Mouse (Mus musculus): Measurements from ENCODE around the gene Myo9b. TPM values are rescaled to one million over a fixed set of nuclear protein-coding genes. Genes with fewer than 3 reads are reported as not detected.

Myo9b gene
- polyA plus RNA-seq, 1 experiment from 2014 or later, result 24.0 TPM

DNA sequence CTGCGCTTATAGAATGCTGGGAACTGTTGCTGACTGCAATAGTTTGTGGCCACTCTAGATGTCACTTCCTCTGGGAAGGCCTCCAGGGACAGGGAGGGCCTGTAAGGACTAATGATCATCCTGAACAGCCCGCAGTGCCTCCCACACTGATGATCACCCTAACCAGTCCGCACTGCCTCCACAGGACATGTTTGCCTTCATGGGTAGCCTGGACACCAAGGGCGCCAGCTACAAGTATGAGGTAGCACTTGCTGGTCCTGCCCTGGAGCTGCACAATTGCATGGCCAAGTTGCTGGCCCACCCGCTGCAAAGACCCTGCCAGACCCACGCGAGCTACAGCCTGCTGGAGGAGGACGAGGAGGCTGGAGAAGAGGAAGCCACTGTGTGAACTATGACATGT is 131.5 kb downstream of the Myo9b start:
- no peak overlapping the region for H3K9ac ChIP-seq
- no peak overlapping the region for H3K4me3 ChIP-seq (replicated peaks)
- H3K4me2 ChIP-seq (replicated peaks), result no peak overlapping the region
- ATAC-seq (ENCODE audit: insufficient number of reproducible peaks, low FRiP score, low TSS enrichment, low read depth), result no peak
- 91% methylated on average over 8 of the region's 8 CpGs for WGBS
- H3K9me3 ChIP-seq (replicated peaks), result no peaks in the 10 kb centered on the region
- peaks cover 36% of the 10 kb centered on the region for H3K36me3 ChIP-seq
- H3K27ac ChIP-seq (replicated peaks), result no peak overlapping the region
- H3K4me1 ChIP-seq, result peaks cover 24% of the 10 kb centered on the region
- no peaks in the 10 kb centered on the region for H3K27me3 ChIP-seq

DNA sequence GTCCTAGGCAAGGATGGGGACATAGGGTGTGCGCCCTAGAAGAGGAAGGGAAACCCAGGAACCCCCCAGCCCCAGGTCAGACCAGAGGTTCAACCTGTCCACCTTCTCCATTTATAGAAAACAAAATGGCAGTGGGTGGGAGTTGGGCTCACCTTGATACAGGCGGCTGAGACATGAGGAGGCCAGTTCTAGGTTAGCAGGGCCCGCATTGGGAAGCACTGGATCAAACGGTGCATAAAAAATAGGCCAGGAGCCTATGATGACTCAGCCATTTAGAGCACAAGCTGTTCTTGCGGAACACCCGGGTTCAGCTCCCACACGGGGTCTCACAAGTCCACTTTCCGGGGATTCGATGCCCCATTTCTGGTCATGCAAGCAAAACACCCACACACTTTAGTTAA is 132.4 kb downstream of the Myo9b start:
- WGBS, result 81% methylated on average over 9 of the region's 9 CpGs
- peaks cover 24% of the 10 kb centered on the region for H3K4me1 ChIP-seq
- H3K9ac ChIP-seq, result no peak overlapping the region
- H3K4me3 ChIP-seq (replicated peaks), result peak overlapping the region; percentile 55; the same call in 1 of the 2 replicates
- H3K4me2 ChIP-seq (replicated peaks), result peak overlapping the region; percentile 95; the same call in 1 of the 2 replicates
- no peaks in the 10 kb centered on the region for H3K9me3 ChIP-seq (replicated peaks)
- H3K27ac ChIP-seq (replicated peaks), result no peak overlapping the region
- no peak for ATAC-seq (ENCODE audit: insufficient number of reproducible peaks, low FRiP score, low TSS enrichment, low read depth)
- H3K27me3 ChIP-seq, result no peaks in the 10 kb centered on the region
- H3K36me3 ChIP-seq, result peaks cover 37% of the 10 kb centered on the region

DNA sequence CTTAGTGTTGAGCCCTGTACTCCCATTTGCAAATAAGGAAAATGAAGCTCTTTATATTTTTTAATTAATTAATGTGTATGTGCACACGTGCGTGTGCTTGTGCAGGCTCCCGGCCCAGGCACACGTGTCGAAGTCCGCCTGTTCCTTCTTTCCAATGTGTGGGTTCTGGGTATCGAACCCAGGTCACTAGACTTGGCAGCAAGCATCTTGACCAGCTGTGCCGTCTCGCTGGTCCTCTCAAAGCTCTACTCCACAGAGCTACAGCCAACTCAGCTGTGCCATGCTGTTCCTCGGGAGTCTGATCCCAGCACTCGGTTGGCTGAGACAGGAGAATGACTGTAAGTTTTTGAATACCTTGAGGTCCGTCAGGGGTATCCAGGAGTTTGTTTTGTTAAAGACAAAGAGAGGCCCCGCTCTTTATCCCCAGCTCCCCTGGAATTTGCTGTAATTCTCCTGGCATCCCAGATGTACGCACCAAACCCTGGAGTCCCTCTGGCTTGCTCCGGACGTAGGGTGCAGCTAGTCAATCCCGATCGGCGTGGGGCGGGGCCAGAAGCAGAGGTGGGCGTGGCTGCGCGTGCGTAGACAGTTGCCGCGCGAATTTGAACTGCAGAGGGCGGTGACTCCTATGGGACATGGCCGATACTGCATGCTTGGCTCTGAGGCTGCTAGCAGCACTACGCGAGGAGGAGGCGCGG is 133.0 kb downstream of the Myo9b start, which contains the start of gene Ankle1:
Gene Ankle1, plus strand, starts transcription at position 610 of the 698 bp plus-strand sequence.
- Histone ChIP-seq H3K4me2 (replicated peaks) (peak within 1 kb of the TSS; percentile 95), H3K36me3 (peaks cover 34% of the 10 kb centered on the region), H3K9me3 (replicated peaks) (no peaks in the 10 kb centered on the region), H3K9ac (peak within 1 kb of the TSS; percentile 41), H3K4me3 (replicated peaks) (peak within 1 kb of the TSS; percentile 55), H3K27me3 (no peaks in the 10 kb centered on the region), H3K27ac (replicated peaks) (no peak within 1 kb of the TSS; the same call in 1 of the 2 replicates), H3K4me1 (peaks cover 24% of the 10 kb centered on the region)
- ATAC-seq (ENCODE audit: insufficient number of reproducible peaks, low FRiP score, low TSS enrichment, low read depth), result peak; percentile 88
- 16% methylated on average over 33 of the region's 33 CpGs for WGBS

DNA sequence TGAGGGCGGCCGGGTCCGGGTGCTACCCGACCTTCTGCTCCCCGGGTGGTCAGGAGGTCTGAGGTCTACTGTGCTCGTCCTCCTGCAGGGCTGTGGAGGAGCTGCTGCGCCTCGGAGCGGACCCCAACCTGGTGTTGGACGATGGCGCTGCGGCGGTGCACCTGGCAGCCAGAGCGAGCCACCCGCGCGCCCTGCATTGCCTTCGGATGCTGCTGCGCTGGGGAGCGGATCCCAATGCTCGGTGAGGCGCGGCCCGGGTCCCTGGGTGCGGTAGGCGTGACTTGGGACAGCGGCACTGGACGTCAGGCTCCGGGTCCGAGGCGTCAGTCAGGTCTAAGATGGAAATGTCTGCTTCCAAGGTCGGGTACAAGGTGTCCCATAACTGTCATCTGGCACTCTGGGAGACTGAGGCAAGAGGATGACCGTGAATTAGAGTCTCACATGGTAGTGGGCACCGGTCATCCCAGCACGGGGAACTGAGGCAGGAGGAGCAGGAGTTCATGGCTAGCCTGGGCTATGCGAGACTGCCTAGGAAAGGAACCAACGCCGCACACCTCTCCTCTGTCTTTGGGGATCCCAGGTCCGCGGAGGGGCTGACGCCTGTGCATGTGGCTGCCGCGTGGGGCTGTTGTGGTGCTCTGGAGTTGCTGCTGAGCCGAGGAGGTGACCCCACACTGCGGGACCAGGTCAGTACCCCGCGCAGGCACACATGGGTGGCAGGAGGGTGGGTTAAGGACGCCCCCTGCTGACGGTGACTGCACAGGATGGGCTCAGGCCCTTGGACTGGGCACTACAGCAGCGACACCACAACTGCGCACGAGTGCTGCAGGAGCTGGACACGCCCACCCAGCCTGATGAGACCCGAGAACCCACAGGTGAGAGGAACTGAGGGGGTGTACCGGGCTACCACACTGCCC is 133.8 kb downstream of the Myo9b start:
- WGBS, result under 1% methylated on average over 55 of the region's 55 CpGs
- Histone ChIP-seq H3K4me2 (replicated peaks) (peak overlapping the region; percentile 95), H3K9ac (peak overlapping the region; percentile 41), H3K27me3 (no peaks in the 10 kb centered on the region), H3K9me3 (replicated peaks) (no peaks in the 10 kb centered on the region), H3K27ac (replicated peaks) (no peak overlapping the region; the same call in 1 of the 2 replicates), H3K4me1 (peaks cover 24% of the 10 kb centered on the region), H3K4me3 (replicated peaks) (peak overlapping the region; percentile 55), H3K36me3 (peaks cover 29% of the 10 kb centered on the region)
- peak; percentile 60; the same call in 1 of the 2 replicates for ATAC-seq (ENCODE audit: insufficient number of reproducible peaks, low FRiP score, low TSS enrichment, low read depth)

DNA sequence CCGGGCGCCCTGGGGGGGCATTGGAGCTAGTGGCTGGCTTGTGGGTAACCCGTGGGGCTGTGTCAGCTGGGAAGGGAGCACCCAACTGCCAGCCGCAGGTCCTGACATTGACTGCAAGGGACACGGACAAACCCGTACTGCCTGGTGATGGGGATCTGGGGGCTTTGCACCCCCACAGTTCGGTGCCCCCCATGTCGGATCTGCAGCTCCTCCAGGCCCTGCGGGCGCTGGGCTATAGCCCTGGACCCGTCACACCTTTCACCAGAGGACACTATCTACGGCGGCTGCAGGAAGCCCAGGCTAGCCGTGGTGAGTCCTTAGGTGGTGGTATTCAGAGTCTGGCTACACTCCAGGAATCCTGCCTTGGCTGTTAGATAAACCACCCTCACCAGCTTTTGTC is 134.9 kb downstream of the Myo9b start:
- Histone ChIP-seq H3K9ac (peak overlapping the region; percentile 9; the same call in 1 of the 2 replicates), H3K27me3 (no peaks in the 10 kb centered on the region), H3K4me3 (replicated peaks) (peak overlapping the region; percentile 55; the same call in 1 of the 2 replicates), H3K9me3 (replicated peaks) (no peaks in the 10 kb centered on the region), H3K4me2 (replicated peaks) (peak overlapping the region; percentile 95; the same call in 1 of the 2 replicates), H3K4me1 (peaks cover 24% of the 10 kb centered on the region), H3K36me3 (peaks cover 29% of the 10 kb centered on the region), H3K27ac (replicated peaks) (no peak overlapping the region)
- ATAC-seq (ENCODE audit: insufficient number of reproducible peaks, low FRiP score, low TSS enrichment, low read depth), result no peak
- 93% methylated on average over 14 of the region's 14 CpGs for WGBS

DNA sequence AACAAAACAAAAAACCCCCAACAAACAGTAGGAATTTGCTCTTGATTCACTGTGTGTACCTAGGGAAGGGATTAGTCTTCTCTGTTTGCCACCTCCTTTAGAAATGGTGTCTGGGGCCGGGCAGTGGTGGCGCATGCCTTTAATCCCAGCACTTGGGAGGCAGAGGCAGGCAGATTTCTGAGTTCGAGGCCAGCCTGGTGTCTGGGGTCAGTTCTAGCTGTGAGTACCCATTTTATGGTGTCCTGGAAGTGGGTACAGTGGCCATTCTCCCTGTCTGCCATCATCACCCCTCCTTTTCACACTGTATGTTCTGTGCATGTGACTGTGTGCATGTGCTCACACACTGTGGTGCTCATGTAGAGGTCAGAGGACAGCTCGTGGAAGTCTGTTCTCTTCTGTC is 135.7 kb downstream of the Myo9b start:
- WGBS, result 95% methylated on average over 4 of the region's 4 CpGs
- Histone ChIP-seq H3K4me3 (replicated peaks) (no peak overlapping the region), H3K27me3 (no peaks in the 10 kb centered on the region), H3K9me3 (replicated peaks) (no peaks in the 10 kb centered on the region), H3K27ac (replicated peaks) (no peak overlapping the region), H3K4me1 (peaks cover 24% of the 10 kb centered on the region), H3K9ac (no peak overlapping the region), H3K4me2 (replicated peaks) (no peak overlapping the region), H3K36me3 (peaks cover 24% of the 10 kb centered on the region)
- no peak for ATAC-seq (ENCODE audit: insufficient number of reproducible peaks, low FRiP score, low TSS enrichment, low read depth)

Other genes starting within 250 kb of the Myo9b start
- 47.2 and 48.6 TPM in 2 replicates for gene Haus8, start 220 bp downstream of the Myo9b start, polyA plus RNA-seq (2015; fragmentation: Nextera tagmentation; extraction: Ambion mirVana)
- 100 and 121 TPM in 2 replicates for gene Use1, start 94.1 kb downstream of the Myo9b start, polyA plus RNA-seq (2015; fragmentation: Nextera tagmentation; extraction: Ambion mirVana)
- 7.1 and 8.5 TPM in 2 replicates for gene Ocel1, start 98.6 kb downstream of the Myo9b start, polyA plus RNA-seq (2015; fragmentation: Nextera tagmentation; extraction: Ambion mirVana)
- gene Nr2f6, start 109.2 kb downstream of the Myo9b start, polyA plus RNA-seq (2015; fragmentation: Nextera tagmentation; extraction: Ambion mirVana), result 59.0 and 61.2 TPM in 2 replicates
- gene Ushbp1, start 123.1 kb downstream of the Myo9b start, polyA plus RNA-seq (2015; fragmentation: Nextera tagmentation; extraction: Ambion mirVana), result 11.6 and 12.7 TPM in 2 replicates
- gene Babam1, start 124.1 kb downstream of the Myo9b start, polyA plus RNA-seq (2015; fragmentation: Nextera tagmentation; extraction: Ambion mirVana), result 96.7 and 106 TPM in 2 replicates
- 33.1 and 33.7 TPM in 2 replicates for gene Ankle1, start 133.3 kb downstream of the Myo9b start, polyA plus RNA-seq (2015; fragmentation: Nextera tagmentation; extraction: Ambion mirVana)
- gene Abhd8, start 190.9 kb downstream of the Myo9b start, polyA plus RNA-seq (2015; fragmentation: Nextera tagmentation; extraction: Ambion mirVana), result 73.2 and 77.0 TPM in 2 replicates
- 115 and 122 TPM in 2 replicates for gene Mrpl34, start 192.2 kb downstream of the Myo9b start, polyA plus RNA-seq (2015; fragmentation: Nextera tagmentation; extraction: Ambion mirVana)
- gene Dda1, start 196.5 kb downstream of the Myo9b start, polyA plus RNA-seq (2015; fragmentation: Nextera tagmentation; extraction: Ambion mirVana), result 105 and 112 TPM in 2 replicates
- 3.0 and 3.7 TPM in 2 replicates for gene Ano8, start 213.2 kb downstream of the Myo9b start, polyA plus RNA-seq (2015; fragmentation: Nextera tagmentation; extraction: Ambion mirVana)
- gene Gtpbp3, start 215.4 kb downstream of the Myo9b start, polyA plus RNA-seq (2015; fragmentation: Nextera tagmentation; extraction: Ambion mirVana), result 15.9 and 17.3 TPM in 2 replicates
- gene Plvap, start 239.0 kb downstream of the Myo9b start, polyA plus RNA-seq (2015; fragmentation: Nextera tagmentation; extraction: Ambion mirVana), result 61.4 and 62.8 TPM in 2 replicates

All from embryonic facial prominence, embryonic 15.5 days (tissue).